Mouse (Mus musculus): Measurements from ENCODE around the gene Frmd5.

The Frmd5 gene

GRCm38 (mm10) chr2:121682361-121682760 lies 124.5 kb downstream of the Frmd5 start:
- no peak for DNase-seq (ENCODE audit: low spot score)

GRCm38 (mm10) chr2:121679711-121680110 lies 127.2 kb downstream of the Frmd5 start:
- DNase-seq (ENCODE audit: low spot score) = no peak

- DNase-seq (ENCODE audit: low spot score) = no peak
These were observed 129.3 kb downstream of the Frmd5 start for GRCm38 (mm10) chr2:121677649-121677986.

- no peak for DNase-seq (ENCODE audit: low spot score)
These were observed 129.8 kb downstream of the Frmd5 start for GRCm38 (mm10) chr2:121676951-121677648.

- DNase-seq (ENCODE audit: low spot score) = no peak
These were observed 131.0 kb downstream of the Frmd5 start for GRCm38 (mm10) chr2:121675895-121676294.

GRCm38 (mm10) chr2:121675136-121675535 lies 131.8 kb downstream of the Frmd5 start:
- DNase-seq (ENCODE audit: low spot score) = no peak

GRCm38 (mm10) chr2:121674211-121674610 lies 132.7 kb downstream of the Frmd5 start:
- no peak for DNase-seq (ENCODE audit: low spot score)

GRCm38 (mm10) chr2:121669846-121670245 lies 137.0 kb downstream of the Frmd5 start:
- DNase-seq (ENCODE audit: low spot score) = no peak

- no peak for DNase-seq (ENCODE audit: low spot score)
These were observed 138.6 kb downstream of the Frmd5 start for GRCm38 (mm10) chr2:121668256-121668655.

- DNase-seq (ENCODE audit: low spot score) = no peak
These were observed 145.8 kb downstream of the Frmd5 start for GRCm38 (mm10) chr2:121661160-121661502.

GRCm38 (mm10) chr2:121660461-121661159 lies 146.3 kb downstream of the Frmd5 start:
- no peak for DNase-seq (ENCODE audit: low spot score)

- no peak for DNase-seq (ENCODE audit: low spot score)
These were observed 147.5 kb downstream of the Frmd5 start for GRCm38 (mm10) chr2:121659350-121659749.

GRCm38 (mm10) chr2:121658123-121658767 lies 148.6 kb downstream of the Frmd5 start:
- no peak for DNase-seq (ENCODE audit: low spot score)

GRCm38 (mm10) chr2:121655966-121656365 lies 150.9 kb downstream of the Frmd5 start:
- DNase-seq (ENCODE audit: low spot score) = no peak

- no peak for DNase-seq (ENCODE audit: low spot score)
These were observed 151.8 kb downstream of the Frmd5 start for GRCm38 (mm10) chr2:121655106-121655505.

GRCm38 (mm10) chr2:121646528-121646927 lies 160.4 kb downstream of the Frmd5 start:
- no peak for DNase-seq (ENCODE audit: low spot score)

- DNase-seq (ENCODE audit: low spot score) = no peak
These were observed 164.0 kb downstream of the Frmd5 start for GRCm38 (mm10) chr2:121642934-121643333.

- no peak for DNase-seq (ENCODE audit: low spot score)
These were observed 174.8 kb downstream of the Frmd5 start for GRCm38 (mm10) chr2:121632091-121632490.

GRCm38 (mm10) chr2:121630286-121630685 lies 176.6 kb downstream of the Frmd5 start:
- no peak for DNase-seq (ENCODE audit: low spot score)

- no peak for DNase-seq (ENCODE audit: low spot score)
These were observed 178.6 kb downstream of the Frmd5 start for GRCm38 (mm10) chr2:121628290-121628689.

GRCm38 (mm10) chr2:121625901-121626300 lies 181.0 kb downstream of the Frmd5 start:
- DNase-seq (ENCODE audit: low spot score) = no peak

- peak; percentile 37 for DNase-seq (ENCODE audit: low spot score)
These were observed 185.4 kb downstream of the Frmd5 start for GRCm38 (mm10) chr2:121621262-121622163.

Measured in urinary bladder, postnatal 14 days (tissue).